Mouse (Mus musculus) cortical plate, adult 2 months (tissue): Measurements from ENCODE around the gene Lin7b.

Experiments used
- CTCF ChIP-seq: fragments of 200-500 bp; IDR thresholded peaks from 2 replicates; pipeline ENCODE4 v1.5.1; 2011; ENCODE audit warnings: mild to moderate bottlenecking, control low read depth, low read length; ENCODE audit not compliant: insufficient read depth; ENCODE audit errors: extremely low read depth
- POLR2A ChIP-seq: fragments of 200-500 bp; IDR thresholded peaks from 2 replicates; pipeline ENCODE4 v1.6.1; 2011; ENCODE audit warnings: mild to moderate bottlenecking, low read length, control low read depth; ENCODE audit not compliant: insufficient read depth; ENCODE audit errors: extremely low read depth

GRCm38 (mm10) chr7:45336319-45336718, 34.1 kb downstream of the Lin7b start:
- TF ChIP-seq POLR2A (no peak), CTCF (no peak)
